Mouse (Mus musculus) E14TG2a.4 (cell line): ENCODE results near the gene Tinagl1.

Source experiments
- H3K27me3 ChIP-seq: 2 replicates; pipeline ENCODE4 v1.6.1; 2014; ENCODE audit warnings: low read length, control low read depth; ENCODE audit not compliant: insufficient read depth
- H3K36me3 ChIP-seq: 2 replicates; pipeline ENCODE4 v1.6.1; 2014; ENCODE audit warnings: low read length, control low read depth; ENCODE audit not compliant: insufficient read depth
- H3K4me1 ChIP-seq: replicated peaks from 2 replicates; pipeline ENCODE4 v1.6.1; 2014; ENCODE audit warnings: low read depth, low read length, control low read depth
- H3K4me3 ChIP-seq: replicated peaks from 2 replicates; pipeline ENCODE4 v1.5.1; 2014; ENCODE audit warnings: mild to moderate bottlenecking, low read length
- H3K9me3 ChIP-seq: 2 replicates; pipeline ENCODE4 v1.6.1; 2014; ENCODE audit warnings: low read length, control low read depth
- CTCF ChIP-seq: conservative IDR thresholded peaks from 2 replicates; pipeline ENCODE4 v1.5.1; 2014; ENCODE audit warnings: low read length
- NANOG ChIP-seq: IDR thresholded peaks from 2 replicates; pipeline ENCODE4 v1.6.1; 2014; ENCODE audit warnings: borderline replicate concordance, low read length, mixed read lengths
- POU5F1 ChIP-seq: IDR thresholded peaks from 2 replicates; pipeline ENCODE4 v1.6.1; 2014; ENCODE audit warnings: low read length, borderline replicate concordance

The Tinagl1 gene

GRCm38 (mm10) chr4:130175072-130175711 is at the start of gene Tinagl1:
Tinagl1 (minus strand) TSS chr4:130175122.
- TF ChIP-seq CTCF, result no peak
- TF ChIP-seq POU5F1, result no peak
- no peak for TF ChIP-seq NANOG
- peak within 1 kb of the TSS; percentile 66 for H3K4me3 ChIP-seq
- no peaks in the 10 kb centered on the region for H3K9me3 ChIP-seq
- H3K27me3 ChIP-seq, result peaks cover 74% of the 10 kb centered on the region
- peaks cover 64% of the 10 kb centered on the region for H3K4me1 ChIP-seq
- H3K36me3 ChIP-seq, result no peaks in the 10 kb centered on the region

- H3K4me1 ChIP-seq, result no peaks in the 10 kb centered on the region
- no peaks in the 10 kb centered on the region for H3K36me3 ChIP-seq
- 0 out of 2 replicates have a peak, but pooled peaks cover 1% of the 10 kb centered on the region for H3K9me3 ChIP-seq
- TF ChIP-seq CTCF, result no peak
- TF ChIP-seq NANOG, result no peak
- TF ChIP-seq POU5F1, result no peak
- peaks cover 20% of the 10 kb centered on the region for H3K27me3 ChIP-seq
- no peak overlapping the region for H3K4me3 ChIP-seq
Observed at GRCm38 (mm10) chr4:130224071-130224470, 49.1 kb upstream of the Tinagl1 start.

GRCm38 (mm10) chr4:130222179-130222578 is 47.3 kb upstream of the Tinagl1 start, which contains the start of gene Gm853:
Gm853 (minus strand) TSS chr4:130222401.
- no peaks in the 10 kb centered on the region for H3K36me3 ChIP-seq
- H3K4me3 ChIP-seq, result no peak within 1 kb of the TSS
- TF ChIP-seq POU5F1 (no peak), CTCF (no peak), NANOG (no peak)
- peaks cover 20% of the 10 kb centered on the region for H3K27me3 ChIP-seq
- no peaks in the 10 kb centered on the region for H3K9me3 ChIP-seq
- H3K4me1 ChIP-seq, result no peaks in the 10 kb centered on the region

GRCm38 (mm10) chr4:130220176-130220575 is 45.3 kb upstream of the Tinagl1 start:
- no peaks in the 10 kb centered on the region for H3K9me3 ChIP-seq
- no peaks in the 10 kb centered on the region for H3K4me1 ChIP-seq
- TF ChIP-seq NANOG (no peak), CTCF (no peak), POU5F1 (no peak)

GRCm38 (mm10) chr4:130215392-130215791 is 40.5 kb upstream of the Tinagl1 start:
- no peak overlapping the region for H3K4me3 ChIP-seq
- H3K27me3 ChIP-seq, result peaks cover 5% of the 10 kb centered on the region
- H3K4me1 ChIP-seq, result peaks cover 3% of the 10 kb centered on the region
- TF ChIP-seq CTCF (no peak), NANOG (no peak), POU5F1 (no peak)
- H3K9me3 ChIP-seq, result no peaks in the 10 kb centered on the region
- H3K36me3 ChIP-seq, result no peaks in the 10 kb centered on the region

More at GRCm38 (mm10) chr4:130220176-130220575, 45.3 kb upstream of the Tinagl1 start:
- no peak overlapping the region for H3K4me3 ChIP-seq
- peaks cover 18% of the 10 kb centered on the region for H3K27me3 ChIP-seq
- H3K36me3 ChIP-seq, result no peaks in the 10 kb centered on the region

GRCm38 (mm10) chr4:130213857-130214256 is 38.9 kb upstream of the Tinagl1 start:
- no peak overlapping the region for H3K4me3 ChIP-seq
- no peaks in the 10 kb centered on the region for H3K36me3 ChIP-seq
- H3K4me1 ChIP-seq, result peaks cover 8% of the 10 kb centered on the region
- no peak for TF ChIP-seq NANOG
- TF ChIP-seq CTCF, result no peak
- no peak for TF ChIP-seq POU5F1
- H3K9me3 ChIP-seq, result 0 out of 2 replicates have a peak, but pooled peaks cover 3% of the 10 kb centered on the region
- peaks cover 5% of the 10 kb centered on the region; the same call in 1 of the 2 replicates for H3K27me3 ChIP-seq

- peaks cover 5% of the 10 kb centered on the region; the same call in 1 of the 2 replicates for H3K27me3 ChIP-seq
- no peak overlapping the region for H3K4me3 ChIP-seq
- no peaks in the 10 kb centered on the region for H3K36me3 ChIP-seq
- H3K4me1 ChIP-seq, result peaks cover 8% of the 10 kb centered on the region
- no peak for TF ChIP-seq CTCF
- no peak for TF ChIP-seq NANOG
- no peak for TF ChIP-seq POU5F1
- H3K9me3 ChIP-seq, result peaks cover 9% of the 10 kb centered on the region; the same call in 1 of the 2 replicates
Observed at GRCm38 (mm10) chr4:130213197-130213596, 38.3 kb upstream of the Tinagl1 start.

GRCm38 (mm10) chr4:130212421-130212820 is 37.5 kb upstream of the Tinagl1 start:
- no peaks in the 10 kb centered on the region for H3K36me3 ChIP-seq
- peaks cover 5% of the 10 kb centered on the region; the same call in 1 of the 2 replicates for H3K27me3 ChIP-seq
- H3K9me3 ChIP-seq, result peaks cover 16% of the 10 kb centered on the region
- H3K4me1 ChIP-seq, result peaks cover 8% of the 10 kb centered on the region
- H3K4me3 ChIP-seq, result no peak overlapping the region
- TF ChIP-seq NANOG, result no peak
- no peak for TF ChIP-seq POU5F1
- TF ChIP-seq CTCF, result no peak

- Histone ChIP-seq H3K9me3 (peaks cover 22% of the 10 kb centered on the region), H3K36me3 (no peaks in the 10 kb centered on the region), H3K27me3 (peaks cover 5% of the 10 kb centered on the region; the same call in 1 of the 2 replicates), H3K4me3 (no peak overlapping the region), H3K4me1 (peaks cover 8% of the 10 kb centered on the region)
- TF ChIP-seq POU5F1 (no peak), CTCF (no peak), NANOG (no peak)
Observed at GRCm38 (mm10) chr4:130211870-130212269, 36.9 kb upstream of the Tinagl1 start.
